Comparison of ENCODE assay signal across 18 mouse cellular contexts in genomic region chr11:59744374-59744773, GRCm38 (mm10). TPM values are rescaled to one million over a fixed set of nuclear protein-coding genes. Genes with fewer than 3 reads are reported as not detected.
DNase-seq lines count a peak whose midpoint lies in the region; TF ChIP-seq lines count a peak whose summit lies in the region.
"Had no signal": no experiment of that assay in that cellular context is flagged by ENCODE, and none has a peak within 500 bp of the region (broad histone marks: within the 10 kb centered on the region; RNA-seq: fewer than 3 reads in every experiment).

No protein-coding gene starts in this region.

- peak overlapping the region; percentile 39; the same call in 1 of the 2 replicates for H3K27ac ChIP-seq in layer of hippocampus, adult 2 months
- H3K27ac ChIP-seq: embryonic facial prominence, embryonic 15.5 days; forebrain, embryonic 10.5 days; gastrocnemius, adult 2 months; heart, embryonic 13.5 days; hindbrain, embryonic 12.5 days had no signal

- peak; percentile 35 to 47 for DNase-seq in cerebellum, postnatal 36 days
- DNase-seq in cerebellum, adult 9-10 months, result no peak
- DNase-seq in layer of hippocampus, adult 2 months (ENCODE audit: low spot score in 2 of 2), result no peak
- no peak for DNase-seq in layer of hippocampus, postnatal 14 days (ENCODE audit: low spot score in 2 of 2)
- DNase-seq in urinary bladder, postnatal 14 days (ENCODE audit: low spot score), result peak; percentile 45
- no peak for DNase-seq in urinary bladder, postnatal 10 days (ENCODE audit: low spot score)
- DNase-seq in right cerebral cortex, postnatal 36 days (ENCODE audit: low spot score in 2 of 2), result no peak
- DNase-seq: adrenal gland, adult 2 months; adrenal gland, postnatal 25 days; cerebellum, adult 8-10 months; gastrocnemius, adult 2 months; gastrocnemius, postnatal 25 days; heart, postnatal 36 days had no signal

- no peak overlapping the region for H3K4me3 ChIP-seq in layer of hippocampus, adult 2 months
- H3K4me3 ChIP-seq: embryonic facial prominence, embryonic 15.5 days; erythroblast, embryonic 14.5 days; forebrain, embryonic 10.5 days; gastrocnemius, adult 2 months; heart, embryonic 13.5 days; hindbrain, embryonic 12.5 days had no signal

- TF ChIP-seq CTCF in layer of hippocampus, adult 2 months (conservative IDR thresholded peaks at IDR 0.05), result no peak

RNA-seq across cellular contexts. Expression of gene Pld6, which starts 43.1 kb away (rescaled TPM):
- total RNA-seq in layer of hippocampus, adult 2 months (2021), result 1 to 10 TPM in 1 of 2 experiments, under 1 TPM in 1; 0.69 to 1.2 TPM
- total RNA-seq in layer of hippocampus, postnatal 14 days (2021), result under 1 TPM; 0.91 to 0.92 TPM
- total RNA-seq: gastrocnemius, adult 2 months; gastrocnemius, postnatal 25 days had no signal

Comparison
In these comparisons a context has a peak if more than half of its experiments do, and no peak if none do; other contexts are left out.
1. DNase-seq: peak in cerebellum, postnatal 36 days (2 of 2) and urinary bladder, postnatal 14 days (single experiment); none in cerebellum, adult 9-10 months (single experiment), layer of hippocampus, adult 2 months (0 of 2), layer of hippocampus, postnatal 14 days (0 of 2), urinary bladder, postnatal 10 days (single experiment) and right cerebral cortex, postnatal 36 days (0 of 2).